Mouse (Mus musculus) kidney, adult 18-20 months (tissue): ENCODE results near the gene Carmil3.

Experiments
- DNase-seq: peaks from one replicate; pipeline ENCODE4 v3.0.0; 2021

The Carmil3 gene

DNA sequence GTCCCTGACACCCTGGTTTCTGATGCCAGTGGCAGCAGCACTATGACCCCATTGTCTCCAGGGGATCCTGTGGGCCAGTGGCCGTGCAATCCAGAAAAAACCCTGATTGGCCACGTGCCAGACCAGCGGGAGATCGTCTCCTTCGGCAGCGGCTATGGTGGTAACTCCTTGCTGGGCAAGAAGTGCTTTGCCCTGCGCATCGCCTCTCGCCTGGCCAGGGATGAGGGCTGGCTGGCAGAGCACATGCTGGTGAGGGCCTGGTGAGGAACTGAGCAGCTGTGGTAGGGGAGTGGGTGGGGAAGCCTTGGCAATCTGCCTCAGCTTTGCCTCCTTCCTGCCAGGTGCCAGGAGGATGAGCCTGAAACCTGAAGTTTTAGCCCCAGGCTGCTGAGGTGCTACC lies 53.9 kb downstream of the Carmil3 start:
- DNase-seq: no peak

- DNase-seq: no peak
Measured at GRCm38 (mm10) chr14:55550191-55550590, 59.7 kb downstream of the Carmil3 start.

- no peak for DNase-seq
Measured at GRCm38 (mm10) chr14:55551347-55551746, 60.9 kb downstream of the Carmil3 start.

DNA sequence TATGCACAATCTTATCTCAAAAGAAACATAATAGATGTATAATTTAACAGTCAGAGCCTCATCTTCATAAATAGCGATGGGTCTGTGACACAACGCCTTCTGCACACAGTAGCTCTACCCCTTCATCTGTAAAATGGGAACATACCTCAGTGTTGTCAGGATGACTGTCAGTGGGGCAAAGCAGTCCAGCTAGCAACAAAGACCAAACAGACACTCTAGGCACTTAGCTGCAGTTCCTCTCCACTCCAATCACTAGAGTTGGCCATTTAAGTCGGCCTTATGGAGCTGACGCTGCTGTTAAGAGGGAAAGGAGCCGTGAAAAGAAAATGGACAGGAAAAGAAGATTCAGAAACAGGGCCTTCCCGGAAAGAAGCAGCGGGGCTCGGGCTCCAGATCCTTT lies 61.3 kb downstream of the Carmil3 start:
- DNase-seq: no peak

- no peak for DNase-seq
Measured at GRCm38 (mm10) chr14:55554635-55555034, 64.2 kb downstream of the Carmil3 start.

DNA sequence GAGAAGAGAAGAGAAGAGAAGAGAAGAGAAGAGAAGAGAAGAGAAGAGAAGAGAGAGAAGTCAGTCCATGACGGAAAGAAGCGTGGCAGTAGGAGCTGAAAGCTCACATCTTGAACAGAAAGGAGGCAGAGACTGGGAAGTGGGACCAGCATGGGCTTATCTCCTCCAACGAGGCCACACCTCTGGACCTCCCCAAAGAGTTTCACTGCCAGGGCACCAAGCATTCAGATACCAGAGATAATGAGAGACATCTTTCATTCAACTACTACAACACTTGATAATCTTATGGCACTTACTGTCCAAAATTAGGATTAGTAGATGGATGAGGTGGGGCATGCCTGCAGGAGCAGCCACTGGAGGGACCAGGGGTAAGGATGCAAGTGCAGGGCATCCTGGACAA lies 65.3 kb downstream of the Carmil3 start:
- DNase-seq: no peak

- DNase-seq: peak; percentile 87
Measured at GRCm38 (mm10) chr14:55557003-55557402, 66.6 kb downstream of the Carmil3 start.

GRCm38 (mm10) chr14:55557587-55557986 lies 67.1 kb downstream of the Carmil3 start:
- peak; percentile 26 for DNase-seq
